Mouse (Mus musculus) E14TG2a.4 (cell line): ENCODE results near the gene Ly6g6d.

Experiments
- H3K27me3 ChIP-seq: 2 replicates; pipeline ENCODE4 v1.6.1; 2014; ENCODE audit warnings: low read length, control low read depth; ENCODE audit not compliant: insufficient read depth
- H3K36me3 ChIP-seq: 2 replicates; pipeline ENCODE4 v1.6.1; 2014; ENCODE audit warnings: low read length, control low read depth; ENCODE audit not compliant: insufficient read depth
- H3K4me1 ChIP-seq: replicated peaks from 2 replicates; pipeline ENCODE4 v1.6.1; 2014; ENCODE audit warnings: low read depth, low read length, control low read depth
- H3K4me3 ChIP-seq: replicated peaks from 2 replicates; pipeline ENCODE4 v1.5.1; 2014; ENCODE audit warnings: mild to moderate bottlenecking, low read length
- H3K9me3 ChIP-seq: 2 replicates; pipeline ENCODE4 v1.6.1; 2014; ENCODE audit warnings: low read length, control low read depth
- CTCF ChIP-seq: conservative IDR thresholded peaks from 2 replicates; pipeline ENCODE4 v1.5.1; 2014; ENCODE audit warnings: low read length
- NANOG ChIP-seq: IDR thresholded peaks from 2 replicates; pipeline ENCODE4 v1.6.1; 2014; ENCODE audit warnings: borderline replicate concordance, low read length, mixed read lengths
- POU5F1 ChIP-seq: IDR thresholded peaks from 2 replicates; pipeline ENCODE4 v1.6.1; 2014; ENCODE audit warnings: low read length, borderline replicate concordance

Gene Ly6g6d

GRCm38 (mm10) chr17:35029691-35030532 is 48.0 kb downstream of the Ly6g6d start:
- no peak for TF ChIP-seq POU5F1
- no peak for TF ChIP-seq CTCF
- TF ChIP-seq NANOG: no peak
- Histone ChIP-seq H3K4me3 (no peak overlapping the region), H3K9me3 (no peaks in the 10 kb centered on the region), H3K36me3 (no peaks in the 10 kb centered on the region), H3K27me3 (peaks cover 19% of the 10 kb centered on the region), H3K4me1 (peaks cover 69% of the 10 kb centered on the region)

GRCm38 (mm10) chr17:35028315-35028714 is 49.5 kb downstream of the Ly6g6d start:
- H3K9me3 ChIP-seq: no peaks in the 10 kb centered on the region
- peaks cover 70% of the 10 kb centered on the region for H3K4me1 ChIP-seq
- no peaks in the 10 kb centered on the region for H3K36me3 ChIP-seq
- peaks cover 31% of the 10 kb centered on the region for H3K27me3 ChIP-seq
- H3K4me3 ChIP-seq: no peak overlapping the region
- TF ChIP-seq NANOG (no peak), CTCF (no peak), POU5F1 (no peak)

GRCm38 (mm10) chr17:35027277-35028068 is 50.4 kb downstream of the Ly6g6d start, which contains the start of gene Sapcd1:
Sapcd1 (minus strand) TSS chr17:35028016.
- TF ChIP-seq POU5F1 (no peak; the same call in 1 of the 2 replicates), CTCF (no peak), NANOG (peak; percentile 50; the same call in 1 of the 2 replicates)
- peaks cover 75% of the 10 kb centered on the region for H3K4me1 ChIP-seq

GRCm38 (mm10) chr17:35026206-35026605 is 51.7 kb downstream of the Ly6g6d start:
- peak overlapping the region; percentile 20; the same call in 1 of the 2 replicates for H3K4me3 ChIP-seq
- H3K4me1 ChIP-seq: peaks cover 77% of the 10 kb centered on the region
- no peaks in the 10 kb centered on the region for H3K9me3 ChIP-seq
- peaks cover 25% of the 10 kb centered on the region for H3K27me3 ChIP-seq
- H3K36me3 ChIP-seq: no peaks in the 10 kb centered on the region
- TF ChIP-seq NANOG (no peak), CTCF (no peak), POU5F1 (no peak)

More at GRCm38 (mm10) chr17:35027277-35028068, 50.4 kb downstream of the Ly6g6d start, which contains the start of gene Sapcd1:
- H3K9me3 ChIP-seq: no peaks in the 10 kb centered on the region
- peaks cover 26% of the 10 kb centered on the region for H3K27me3 ChIP-seq
- H3K4me3 ChIP-seq: peak within 1 kb of the TSS; percentile 57
- H3K36me3 ChIP-seq: no peaks in the 10 kb centered on the region

GRCm38 (mm10) chr17:35024691-35025488 is 53.0 kb downstream of the Ly6g6d start:
- Histone ChIP-seq H3K9me3 (no peaks in the 10 kb centered on the region), H3K36me3 (no peaks in the 10 kb centered on the region), H3K4me3 (no peak overlapping the region), H3K4me1 (peaks cover 75% of the 10 kb centered on the region), H3K27me3 (peaks cover 23% of the 10 kb centered on the region)
- TF ChIP-seq NANOG (no peak), CTCF (no peak), POU5F1 (no peak)

- H3K9me3 ChIP-seq: no peaks in the 10 kb centered on the region
- TF ChIP-seq POU5F1 (no peak), NANOG (no peak), CTCF (no peak)
- no peaks in the 10 kb centered on the region for H3K36me3 ChIP-seq
- peaks cover 22% of the 10 kb centered on the region for H3K27me3 ChIP-seq
- H3K4me1 ChIP-seq: peaks cover 77% of the 10 kb centered on the region
- H3K4me3 ChIP-seq: no peak overlapping the region
Measured at GRCm38 (mm10) chr17:35024261-35024660, 53.6 kb downstream of the Ly6g6d start.

GRCm38 (mm10) chr17:35023756-35024155 is 54.1 kb downstream of the Ly6g6d start:
- Histone ChIP-seq H3K4me1 (peaks cover 75% of the 10 kb centered on the region), H3K27me3 (peaks cover 22% of the 10 kb centered on the region), H3K9me3 (no peaks in the 10 kb centered on the region), H3K4me3 (no peak overlapping the region), H3K36me3 (no peaks in the 10 kb centered on the region)
- TF ChIP-seq POU5F1 (no peak), NANOG (no peak), CTCF (no peak)
